Mouse (Mus musculus): ENCODE measurements around the gene Ackr1.
A peak's percentile ranks its signal among the peaks of the same experiment; 100 is the strongest.

The Ackr1 gene

GRCm38 (mm10) chr1:173333312-173334253 is at the start of gene Ackr1:
Ackr1 (minus strand) TSS chr1:173333750.
- peak in 1 of 2 experiments; percentile 25 for DNase-seq

GRCm38 (mm10) chr1:173381436-173381835 is 47.9 kb upstream of the Ackr1 start:
- no peak for DNase-seq

- DNase-seq = peak; percentile 95 to 96
Observed at GRCm38 (mm10) chr1:173377380-173378112, 44.0 kb upstream of the Ackr1 start.

GRCm38 (mm10) chr1:173374020-173374419 is 40.5 kb upstream of the Ackr1 start:
- no peak for DNase-seq

GRCm38 (mm10) chr1:173371586-173371985 is 38.0 kb upstream of the Ackr1 start:
- DNase-seq = peak; percentile 87 to 89

GRCm38 (mm10) chr1:173370456-173370855 is 36.9 kb upstream of the Ackr1 start:
- DNase-seq = no peak

GRCm38 (mm10) chr1:173369611-173370010 is 36.1 kb upstream of the Ackr1 start:
- peak; percentile 82 to 83 for DNase-seq

DNA sequence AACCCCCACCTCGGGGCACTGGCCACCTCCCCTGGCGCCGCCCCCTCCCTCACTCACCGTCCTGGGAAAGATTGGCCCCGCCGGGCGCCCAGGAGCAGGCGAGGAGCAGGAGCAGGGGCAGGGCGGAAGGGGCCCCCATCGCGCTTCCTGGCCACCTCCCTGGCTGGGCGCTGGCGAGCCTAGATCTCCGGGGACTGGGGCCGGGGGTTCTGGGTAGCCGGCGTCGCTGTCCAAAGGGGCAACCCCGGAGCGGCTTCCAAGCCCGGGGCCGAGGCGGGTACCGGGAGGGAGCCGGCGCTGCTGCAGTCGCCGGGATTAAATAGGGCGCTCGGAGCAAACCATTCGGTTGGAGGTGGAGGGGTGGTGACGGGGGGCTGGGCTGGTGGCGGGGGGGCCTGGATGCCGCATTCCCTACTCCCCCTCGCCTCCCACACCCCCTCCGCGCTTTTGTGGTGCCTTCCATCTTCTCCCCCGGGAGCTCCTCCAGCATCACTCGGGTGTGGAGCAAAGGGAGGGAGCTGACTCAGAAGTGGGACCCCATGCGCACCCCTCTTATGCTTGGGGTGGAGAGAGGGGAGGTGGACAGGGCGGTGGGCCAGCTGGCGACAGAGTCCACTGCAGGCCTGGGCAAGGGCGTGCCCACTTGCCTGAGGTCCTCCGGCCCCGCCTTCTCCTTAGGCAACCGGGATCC is 34.0 kb upstream of the Ackr1 start, which contains the start of gene Cadm3:
Cadm3 (minus strand) TSS at position 340 of the 691 bp plus-strand sequence.
- DNase-seq = peak; percentile 96 to 97

- peak; percentile 66 to 71 for DNase-seq
Observed at GRCm38 (mm10) chr1:173366701-173367355, 33.3 kb upstream of the Ackr1 start.

- peak; percentile 89 to 90 for DNase-seq
Observed at GRCm38 (mm10) chr1:173365970-173366409, 32.4 kb upstream of the Ackr1 start.

DNA sequence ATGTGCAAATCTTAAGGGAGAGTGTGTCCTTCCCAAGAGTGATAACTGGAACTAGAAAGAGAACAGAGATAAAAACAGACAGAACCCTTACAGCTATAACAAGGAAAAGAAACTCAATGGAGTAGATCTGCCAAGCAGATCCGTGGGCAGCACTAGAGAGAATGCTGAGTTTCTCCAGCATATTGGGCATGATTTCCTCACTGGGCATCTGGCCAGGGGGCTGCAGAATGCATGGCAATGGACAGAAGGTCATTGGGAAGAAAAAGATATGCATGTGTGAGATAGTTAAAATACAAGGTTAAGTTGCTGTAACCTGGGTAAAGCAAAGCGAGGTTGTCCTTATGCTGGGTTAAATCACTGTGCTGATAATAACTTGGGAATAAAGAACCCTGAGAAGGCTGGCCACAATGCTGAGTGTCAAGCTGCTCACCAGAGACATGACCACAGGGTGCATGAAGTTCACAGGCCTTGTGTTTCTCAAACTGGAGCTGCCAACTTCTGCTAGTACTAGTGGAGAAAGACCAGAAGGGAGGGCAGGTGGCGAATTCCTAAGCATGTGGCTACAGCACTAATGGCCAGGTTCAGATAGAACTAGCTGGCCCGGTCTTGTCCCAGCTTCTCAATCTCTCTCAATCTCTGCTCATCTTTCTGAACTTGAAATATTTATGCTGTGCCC is 30.7 kb upstream of the Ackr1 start:
- peak; percentile 95 to 96 for DNase-seq

DNA sequence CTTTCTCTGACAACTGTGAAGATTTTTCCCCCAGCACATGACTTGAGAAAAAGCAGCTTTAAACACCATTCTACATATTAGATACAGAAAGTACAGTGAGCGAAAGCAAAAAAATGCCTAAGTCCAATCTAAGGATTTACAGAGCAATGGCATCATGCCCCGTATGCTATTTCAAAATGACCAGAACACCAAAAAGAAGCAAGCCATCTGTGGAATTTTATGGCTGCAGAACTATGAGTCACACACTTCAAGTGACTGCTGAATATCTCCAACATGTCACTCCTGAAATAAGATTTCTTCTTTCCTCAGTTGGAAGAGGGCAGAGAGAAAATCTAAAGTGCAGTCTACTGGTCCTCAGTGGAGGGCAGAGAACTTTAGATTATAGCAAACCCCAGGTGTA is 29.9 kb upstream of the Ackr1 start:
- no peak for DNase-seq

DNA sequence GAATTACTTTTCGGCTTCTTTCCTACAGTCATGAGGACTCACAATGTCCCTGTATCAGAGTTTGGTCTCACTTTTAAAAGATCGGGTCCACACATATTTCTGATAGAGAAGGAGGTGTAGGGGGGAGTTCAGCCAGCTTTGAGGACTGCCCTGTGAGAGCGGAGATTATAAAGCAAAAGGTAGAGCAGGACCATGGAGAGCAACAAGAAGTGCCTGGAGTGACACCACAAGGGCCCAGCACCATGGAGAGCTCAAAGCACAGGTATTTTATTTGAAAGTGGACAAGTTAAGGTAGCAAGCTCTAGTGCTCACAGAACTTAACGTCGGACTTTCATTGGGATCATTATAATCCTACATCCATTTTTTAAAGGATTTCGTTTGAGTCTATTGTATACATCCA is 28.1 kb upstream of the Ackr1 start:
- DNase-seq = peak in 1 of 2 experiments; percentile 29

DNA sequence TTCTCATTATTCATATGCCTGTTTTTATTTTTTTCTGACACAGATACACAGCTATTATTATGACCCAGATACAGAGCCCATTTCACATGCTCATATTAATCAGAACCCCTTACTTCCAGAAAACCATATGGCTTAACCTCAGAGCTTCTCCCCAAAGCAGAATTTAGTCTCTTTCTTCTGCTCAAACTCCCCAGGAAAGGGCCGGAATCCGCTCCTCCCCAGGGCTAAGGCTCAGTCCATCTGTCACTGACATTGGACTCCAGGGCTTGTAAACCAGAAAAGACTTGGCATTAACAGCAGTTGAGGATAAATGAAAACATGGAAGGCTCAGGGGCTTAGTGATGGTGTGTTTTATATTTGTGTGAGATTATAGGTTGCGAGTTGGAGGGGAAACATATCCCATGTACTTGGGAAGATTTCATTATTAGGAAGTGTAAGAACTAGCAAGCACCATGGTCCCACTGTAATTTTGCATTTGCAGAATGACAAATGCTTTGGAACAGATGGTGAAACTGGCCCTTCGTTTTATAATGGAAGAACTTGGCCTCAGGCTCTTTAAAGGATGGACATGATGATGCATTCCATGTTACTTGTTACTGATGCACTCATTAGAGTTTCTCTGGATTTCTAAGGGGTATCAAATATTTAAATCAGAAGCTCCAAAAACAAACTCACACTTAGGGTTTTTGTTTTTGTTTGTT is 26.2 kb upstream of the Ackr1 start:
- peak; percentile 85 to 89 for DNase-seq

GRCm38 (mm10) chr1:173357799-173358198 is 24.2 kb upstream of the Ackr1 start:
- DNase-seq = peak; percentile 61 to 68

DNA sequence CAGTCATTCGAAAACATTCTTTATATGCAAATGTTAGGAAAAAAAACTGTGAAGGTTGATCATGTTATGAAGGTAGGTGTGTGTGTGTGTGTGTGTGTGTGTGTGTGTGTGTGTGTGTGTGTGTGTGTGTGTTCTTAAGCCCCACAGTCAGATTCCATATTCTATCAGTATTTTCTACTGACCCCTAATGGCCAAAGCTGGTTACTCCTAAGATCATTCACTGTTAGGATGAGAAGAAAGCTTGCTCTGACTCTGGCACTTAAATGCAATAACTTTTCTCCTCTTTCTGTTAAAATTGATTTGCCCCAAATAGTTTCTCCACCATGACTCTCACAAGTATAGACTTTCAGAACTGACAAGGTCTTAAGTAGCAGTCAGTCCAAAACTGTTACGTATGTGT is 23.1 kb upstream of the Ackr1 start:
- DNase-seq = peak; percentile 43 to 70

DNA sequence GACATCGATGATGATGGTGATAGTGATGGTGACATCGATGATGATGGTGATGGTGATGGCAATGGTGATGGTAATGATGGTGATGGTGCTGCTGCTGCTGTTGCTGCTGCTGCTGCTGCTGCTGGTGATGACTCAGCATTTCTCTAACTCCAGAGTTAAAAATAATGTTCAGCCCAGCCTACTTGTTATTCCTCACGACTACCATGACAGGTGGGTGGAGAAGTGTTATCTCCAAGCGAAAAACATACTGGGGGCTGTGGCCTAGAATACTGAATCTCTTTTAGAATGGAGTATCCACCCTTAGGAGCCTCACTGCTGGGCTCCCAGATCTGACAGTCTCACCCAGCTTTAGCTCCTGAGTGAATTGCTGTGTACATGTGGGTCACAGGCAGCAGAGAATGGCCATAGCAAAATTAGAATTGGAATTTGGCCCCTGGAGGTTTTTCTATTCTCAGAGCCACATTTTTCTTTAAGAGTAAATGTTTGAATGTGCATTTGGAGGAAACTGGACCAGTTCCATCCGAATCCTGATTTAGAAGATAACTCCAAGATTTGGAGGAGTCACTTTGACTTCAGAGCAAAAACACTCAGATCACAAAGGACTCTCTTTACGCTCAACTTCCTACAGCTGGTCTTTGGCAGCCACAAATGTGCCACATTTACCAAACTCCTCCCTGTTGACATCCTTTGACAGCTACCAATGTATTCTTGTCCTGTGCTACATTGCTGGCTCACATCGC is 21.7 kb upstream of the Ackr1 start:
- no peak for DNase-seq

DNA sequence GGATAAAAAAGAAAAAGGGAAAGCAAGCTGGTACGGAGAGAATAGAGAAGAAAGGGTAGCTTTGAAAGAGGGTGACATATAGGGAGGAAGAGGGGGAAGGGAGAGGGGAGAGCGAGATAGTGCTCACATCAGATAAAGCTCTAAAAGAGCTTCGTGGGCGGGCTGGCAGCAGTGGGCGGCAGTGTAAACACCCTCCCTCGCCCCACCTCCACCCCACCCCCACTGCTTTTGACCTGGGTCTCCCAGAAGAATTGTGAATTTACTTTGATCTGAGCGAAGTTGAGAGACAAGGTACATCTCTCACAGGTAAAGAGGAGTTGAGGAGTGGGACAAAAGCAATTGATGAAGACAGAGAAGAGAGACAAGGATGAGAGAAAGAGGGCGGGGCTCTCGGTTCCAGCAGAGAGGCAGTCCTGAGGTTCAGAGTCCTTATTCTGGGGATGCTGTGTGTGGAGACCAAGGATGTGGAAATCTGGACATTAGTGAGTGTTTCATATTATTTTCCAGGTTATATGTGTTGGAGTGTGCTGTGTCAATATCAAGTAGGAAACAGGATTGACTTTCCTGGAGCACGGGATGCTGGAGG is 16.9 kb upstream of the Ackr1 start, which contains the start of gene Aim2:
Aim2 (plus strand) TSS at position 508 of the 586 bp plus-strand sequence.
- no peak for DNase-seq

DNA sequence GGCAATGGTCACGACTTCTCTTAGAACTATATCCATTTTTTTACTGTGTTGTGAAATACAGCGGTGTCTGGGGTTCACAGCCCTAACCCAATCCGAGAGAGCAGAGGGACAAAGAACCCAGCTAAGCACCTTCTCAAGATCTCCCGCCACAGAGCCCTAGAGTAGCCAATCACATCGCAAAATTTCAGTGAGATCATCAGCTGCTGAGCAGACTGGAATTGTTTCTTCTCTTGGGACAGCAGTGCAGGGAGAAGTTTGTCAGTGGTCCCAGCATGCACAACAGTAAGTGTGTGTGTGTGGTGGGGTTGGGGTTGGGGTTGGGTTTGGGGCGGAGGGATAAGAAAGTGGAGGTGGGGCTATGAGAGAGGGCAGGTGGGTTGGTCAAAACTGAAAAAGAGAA is 16.4 kb upstream of the Ackr1 start:
- DNase-seq = peak; percentile 48 to 66

- DNase-seq = no peak
Observed at GRCm38 (mm10) chr1:173349192-173349591, 15.6 kb upstream of the Ackr1 start.
